Mouse (Mus musculus) CH12.LX (cell line): ENCODE data around the gene Plch1.

Experiments used
- CTCF ChIP-seq, 2 experiments: IDR thresholded peaks in 1 of 2; conservative IDR thresholded peaks in 1 of 2; 2 replicates each; pipeline ENCODE4 v1.5.1; 2011 to 2012; ENCODE audit warnings: low read depth in 2 of 2, low read length in 2 of 2, improper control_type of control experiment in 1 of 2, inconsistent platforms in 1 of 2, mild to moderate bottlenecking in 1 of 2, moderate library complexity in 1 of 2
- E2F4 ChIP-seq: IDR thresholded peaks from 2 replicates; pipeline ENCODE4 v1.6.1; 2011; ENCODE audit warnings: low read depth, low read length, improper control_type of control experiment; ENCODE audit not compliant: insufficient replicate concordance
- IRF4 ChIP-seq: IDR thresholded peaks from 2 replicates; pipeline ENCODE4 v1.6.1; 2014; ENCODE audit warnings: low read depth, mild to moderate bottlenecking, inconsistent platforms, low read length, improper control_type of control experiment
- MEF2A ChIP-seq: IDR thresholded peaks from 2 replicates; pipeline ENCODE4 v1.6.1; 2014; ENCODE audit warnings: low read depth, mild to moderate bottlenecking, inconsistent platforms, low read length, improper control_type of control experiment, borderline replicate concordance
- MXI1 ChIP-seq: IDR thresholded peaks from 2 replicates; pipeline ENCODE4 v1.6.1; 2011; ENCODE audit warnings: mild to moderate bottlenecking, low read depth, low read length, improper control_type of control experiment
- POLR2A ChIP-seq: IDR thresholded peaks from 2 replicates; pipeline ENCODE4 v1.6.1; 2011; ENCODE audit warnings: low read depth, mild to moderate bottlenecking, improper control_type of control experiment, low read length
- SMC3 ChIP-seq: IDR thresholded peaks from 2 replicates; pipeline ENCODE4 v1.6.1; 2011; ENCODE audit warnings: low read depth, low read length, improper control_type of control experiment
- USF1 ChIP-seq: IDR thresholded peaks from 2 replicates; pipeline ENCODE4 v1.6.1; 2014; ENCODE audit warnings: low read depth, mild to moderate bottlenecking, inconsistent platforms, low read length, improper control_type of control experiment
- ZNF384 ChIP-seq: IDR thresholded peaks from 2 replicates; pipeline ENCODE4 v1.6.1; 2012; ENCODE audit warnings: low read depth, low read length, improper control_type of control experiment, inconsistent platforms

- TF ChIP-seq ZNF384 (no peak), POLR2A (no peak), MXI1 (no peak), SMC3 (no peak), MEF2A (no peak), USF1 (no peak), CTCF (conservative IDR thresholded peaks at IDR 0.05 in 1 of 2, IDR thresholded peaks at IDR 0.05 in 1 of 2; ENCODE audit: low read depth in 2 of 2, low read length in 2 of 2) (no peak), E2F4 (no peak), IRF4 (no peak)
These were observed 92.4 kb downstream of the Plch1 start for GRCm38 (mm10) chr3:63806906-63807305.
